Mouse (Mus musculus): ENCODE data around the gene Ly86.
A peak's percentile ranks its signal among the peaks of the same experiment; 100 is the strongest.

Ly86 gene

DNA sequence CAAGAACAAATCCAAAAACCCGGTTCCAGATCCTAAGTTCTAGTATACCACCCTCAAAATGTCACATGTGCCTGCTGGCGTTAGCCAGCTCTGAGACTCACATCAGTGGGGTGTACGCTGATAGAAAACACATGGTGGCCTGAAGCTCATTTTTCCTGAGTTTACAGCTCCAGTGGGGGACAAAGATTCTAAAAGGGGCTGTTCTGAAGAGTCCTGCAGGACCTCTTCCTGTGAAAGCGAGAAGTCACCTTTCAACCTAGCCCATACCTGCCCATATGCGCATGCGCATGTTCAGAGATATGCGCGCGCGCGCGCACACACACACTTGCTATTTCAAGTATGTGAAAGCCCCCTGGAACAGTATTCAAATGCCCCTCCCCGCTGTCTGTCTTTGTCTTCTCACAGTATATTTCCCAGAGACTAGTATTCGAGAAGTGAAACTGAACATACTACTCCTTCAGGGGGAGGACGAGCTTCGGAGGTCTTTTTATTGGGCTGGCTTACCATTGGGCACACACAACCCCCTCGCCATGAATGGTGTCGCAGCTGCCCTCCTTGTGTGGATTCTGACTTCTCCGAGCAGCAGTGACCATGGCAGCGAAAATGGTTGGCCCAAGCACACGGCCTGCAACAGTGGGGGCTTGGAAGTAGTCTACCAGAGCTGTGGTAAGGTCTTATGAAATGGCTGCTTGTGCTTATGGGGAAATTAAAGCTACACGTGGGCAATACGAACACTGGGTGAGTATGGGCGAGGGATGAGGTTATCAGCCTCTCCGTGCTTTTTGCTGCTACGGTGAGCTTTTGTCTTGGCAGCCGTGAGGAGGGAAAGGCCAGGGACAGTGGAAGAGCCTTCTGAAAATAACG is at the start of gene Ly86:
Gene Ly86, plus strand, starts transcription at position 300 of the 864 bp plus-strand sequence.
- DNase-seq: no peak

DNA sequence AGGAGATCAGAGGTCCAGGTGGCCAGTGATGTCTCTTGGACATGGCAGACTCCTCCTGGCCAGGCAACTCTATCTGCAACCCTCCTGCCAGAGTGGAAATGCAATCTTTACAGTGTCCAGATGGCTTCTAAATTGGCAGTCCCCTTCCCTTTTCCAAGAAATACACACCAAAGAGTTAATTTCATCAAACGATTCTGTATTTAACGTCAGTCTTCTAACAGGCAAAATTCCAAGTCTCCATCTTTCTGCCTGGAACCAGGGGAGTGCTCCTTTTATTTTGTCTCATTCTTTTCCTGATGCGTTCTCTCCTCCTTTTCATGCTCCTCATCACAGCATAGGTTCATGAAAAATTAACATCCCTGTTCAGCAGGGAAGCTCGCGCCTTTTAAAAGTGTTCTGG is 47.1 kb upstream of the Ly86 start:
- DNase-seq: peak; percentile 64 to 70

DNA sequence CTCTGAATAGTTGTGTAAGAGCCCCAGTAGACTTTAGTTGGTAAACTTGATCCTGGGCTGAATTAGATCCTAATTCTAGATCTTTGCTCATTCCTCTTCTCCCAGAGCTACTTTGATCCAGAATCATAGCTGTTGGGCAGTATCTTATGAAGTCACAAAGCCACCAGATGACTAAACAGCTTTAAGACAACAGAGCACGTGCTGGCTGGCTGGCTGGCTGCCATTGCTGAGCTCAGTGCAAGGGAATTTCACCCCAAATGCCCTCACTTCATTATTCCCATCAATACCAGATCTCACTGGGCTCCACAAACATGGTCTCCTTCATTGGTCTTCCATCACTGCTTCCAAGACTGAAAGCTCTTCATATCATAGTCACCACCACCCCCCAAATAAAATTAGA is 46.2 kb upstream of the Ly86 start:
- peak; percentile 74 to 77 for DNase-seq

DNA sequence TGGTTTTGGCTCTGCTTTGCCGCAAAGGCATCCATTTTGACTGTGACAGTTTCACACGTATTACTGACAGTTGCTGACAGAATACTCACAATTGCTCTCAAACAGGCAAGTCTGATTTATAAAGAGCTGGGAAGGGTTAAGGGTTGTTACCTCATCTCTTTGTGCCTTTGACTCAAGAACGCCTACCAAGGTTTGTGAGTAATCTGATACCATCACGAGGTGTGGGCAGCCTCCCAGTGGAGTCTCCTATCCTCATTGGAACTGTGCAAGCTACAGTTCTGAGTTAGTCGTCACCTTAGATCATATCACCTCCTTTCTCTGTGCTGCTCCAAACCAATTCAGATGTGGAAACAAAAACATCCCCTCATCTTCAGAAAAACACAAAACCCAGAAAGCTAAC is 42.1 kb upstream of the Ly86 start:
- no peak for DNase-seq

DNA sequence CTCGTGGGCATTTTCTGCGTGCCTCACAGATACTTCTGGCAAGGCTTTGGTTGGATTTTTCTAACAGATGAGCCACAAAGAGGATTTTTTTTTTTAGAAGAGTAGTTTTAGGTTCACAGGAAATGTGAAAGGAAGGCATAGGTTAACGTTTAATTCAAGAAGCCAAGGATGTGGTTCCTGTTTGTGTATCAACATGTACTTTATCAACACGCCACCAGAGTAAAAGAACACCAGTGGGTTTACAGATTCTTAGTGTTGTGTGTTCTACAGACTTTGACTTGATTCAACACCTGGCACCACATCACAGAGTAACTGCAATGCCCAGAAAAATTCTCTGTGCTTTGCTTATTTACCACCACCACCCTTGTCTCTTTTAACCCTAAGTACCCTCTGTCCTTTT is 37.0 kb upstream of the Ly86 start:
- no peak for DNase-seq

DNA sequence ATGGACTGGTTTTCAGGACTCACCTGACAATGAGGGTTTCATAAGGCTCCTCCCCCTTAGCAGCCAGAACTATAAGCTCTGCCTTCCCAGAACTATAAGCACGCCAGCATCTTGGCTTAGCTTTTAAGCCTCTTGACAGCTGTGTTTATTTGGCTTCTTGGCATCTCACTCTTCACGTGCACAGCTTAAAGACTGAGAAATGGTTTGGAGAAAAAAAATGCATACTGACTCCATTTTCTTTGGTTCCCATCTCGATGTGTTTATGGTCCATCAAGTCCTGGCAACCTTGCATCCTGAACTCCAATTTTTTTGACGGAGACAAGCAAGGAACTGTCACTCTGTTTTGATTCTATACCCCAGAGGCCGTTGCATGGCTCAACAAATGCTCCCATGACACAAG is 35.7 kb upstream of the Ly86 start:
- DNase-seq: peak in 1 of 2 experiments; percentile 23

DNA sequence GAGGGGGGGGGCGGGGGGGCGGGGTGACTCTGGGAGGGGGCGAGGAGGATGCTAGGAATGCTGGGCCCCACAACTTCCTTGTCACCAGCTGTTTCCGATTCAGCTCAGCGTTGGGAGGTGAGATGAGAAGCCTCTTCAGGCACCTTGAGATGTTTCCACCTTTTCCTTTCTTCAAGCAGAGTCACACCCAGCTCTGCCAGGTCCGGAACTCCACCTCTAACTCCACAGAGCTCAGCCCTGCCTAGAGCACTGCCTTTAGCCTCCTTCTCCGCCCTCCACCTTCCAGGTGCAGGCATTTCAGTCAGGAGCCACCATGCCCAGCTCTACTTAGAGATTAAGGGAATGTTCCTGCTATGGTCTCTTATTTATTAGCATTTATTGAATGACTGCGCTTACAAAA is 34.7 kb upstream of the Ly86 start:
- peak; percentile 18 to 19 for DNase-seq

DNA sequence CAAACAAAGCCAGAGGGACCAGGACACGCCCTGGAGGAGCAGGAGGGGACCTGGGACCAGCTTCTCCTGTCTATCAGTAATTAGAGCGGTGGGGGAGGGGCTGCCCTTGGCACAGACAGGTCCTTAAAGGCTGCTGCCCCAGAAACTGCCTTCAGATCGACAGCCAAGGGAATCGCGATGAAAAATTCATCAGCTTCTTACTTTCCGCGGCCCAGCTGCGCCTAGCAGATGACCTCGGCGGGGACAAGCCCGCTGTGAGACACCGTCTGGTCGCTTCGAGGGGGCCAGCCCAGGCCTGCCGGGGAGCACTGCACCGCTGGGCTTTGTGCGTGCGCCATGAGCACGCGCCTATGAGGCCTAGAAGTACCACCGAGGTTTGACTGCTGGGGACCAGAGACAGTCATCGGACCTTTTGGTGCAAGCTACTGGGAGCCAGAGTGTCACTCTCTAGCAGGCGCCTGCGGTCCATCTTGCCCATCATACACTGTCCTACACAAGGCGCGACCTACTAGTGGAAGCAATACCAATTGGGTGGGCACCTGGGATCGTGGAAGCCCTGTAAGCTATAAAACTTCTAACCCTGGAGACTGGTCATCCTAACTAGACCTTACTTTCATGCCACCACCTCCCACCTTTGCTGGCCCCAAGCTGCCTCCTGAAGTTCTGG is 33.3 kb upstream of the Ly86 start:
- peak; percentile 95 to 96 for DNase-seq

DNA sequence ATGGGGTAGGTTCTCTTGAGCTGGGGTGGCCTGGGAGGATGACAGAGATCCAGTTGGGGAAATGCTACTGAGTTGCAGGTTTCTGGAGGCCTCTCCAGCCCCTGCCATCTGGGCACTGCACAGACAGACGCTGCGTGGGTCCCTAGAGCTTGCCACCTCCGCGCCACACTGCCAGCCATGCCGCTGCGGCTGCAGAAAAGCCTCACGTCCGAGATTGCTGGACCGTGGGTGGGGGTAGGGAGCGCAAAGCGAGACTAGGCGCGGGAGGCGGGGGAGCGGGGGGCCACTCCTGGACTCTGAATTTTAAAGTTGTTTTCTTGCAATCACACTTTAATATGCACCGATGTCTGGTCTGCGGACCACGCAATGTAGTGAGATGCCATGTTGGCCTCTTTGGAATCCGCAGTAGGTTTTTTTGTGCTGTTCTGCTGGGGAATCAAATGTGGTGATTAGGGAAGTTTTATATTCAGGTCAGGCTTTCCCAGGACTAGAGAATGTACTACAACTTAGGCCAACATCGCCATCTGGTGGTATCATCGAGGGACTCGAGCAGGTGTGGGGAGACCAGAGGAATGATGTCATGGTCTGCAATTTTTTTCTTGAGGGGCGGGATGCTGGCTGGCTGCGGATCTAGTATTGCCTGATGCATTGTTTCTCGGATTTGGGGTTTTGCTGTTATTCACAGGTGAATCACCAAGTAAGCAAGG is 32.6 kb upstream of the Ly86 start:
- peak; percentile 98 to 99 for DNase-seq

DNA sequence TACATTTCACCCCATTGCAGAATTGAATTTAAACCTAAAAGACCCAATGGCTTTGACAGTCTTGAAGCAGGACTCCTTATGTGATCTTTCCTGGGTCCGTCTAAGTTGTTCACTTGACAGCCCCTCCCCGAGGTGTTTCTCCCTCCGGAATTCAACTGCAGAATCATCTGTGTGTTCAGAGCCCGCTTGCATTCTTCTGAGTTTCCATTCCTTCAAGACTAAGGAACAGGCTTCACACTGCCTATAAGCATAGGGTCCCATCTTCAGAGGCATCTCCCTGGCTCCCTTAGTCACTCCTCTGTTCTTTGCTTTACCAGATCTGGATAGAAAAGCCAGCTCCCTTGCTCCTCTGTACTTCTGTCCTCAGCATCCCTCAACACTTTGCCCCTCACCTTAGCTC is 32.1 kb upstream of the Ly86 start:
- DNase-seq: peak in 1 of 2 experiments; percentile 11

DNA sequence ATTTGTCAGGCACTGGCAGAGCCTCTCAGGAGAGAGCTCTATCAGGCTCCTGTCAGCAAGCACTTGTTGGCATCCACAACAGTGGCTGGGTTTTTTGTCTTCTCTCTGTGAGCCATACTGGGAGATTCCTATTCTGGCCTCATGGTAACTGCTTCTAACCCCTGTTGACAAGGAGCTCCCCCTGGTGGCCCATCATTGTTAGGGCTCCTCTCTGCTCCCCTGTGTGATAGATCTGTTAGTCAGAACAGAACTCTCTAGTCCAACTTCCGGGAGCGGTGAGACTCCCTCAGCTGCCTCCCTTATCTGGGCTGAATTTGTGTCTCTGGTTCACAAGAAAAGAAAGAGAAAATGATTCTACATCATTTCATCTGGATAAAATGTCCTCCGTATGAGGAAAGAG is 19.5 kb upstream of the Ly86 start:
- peak; percentile 78 to 82 for DNase-seq

DNA sequence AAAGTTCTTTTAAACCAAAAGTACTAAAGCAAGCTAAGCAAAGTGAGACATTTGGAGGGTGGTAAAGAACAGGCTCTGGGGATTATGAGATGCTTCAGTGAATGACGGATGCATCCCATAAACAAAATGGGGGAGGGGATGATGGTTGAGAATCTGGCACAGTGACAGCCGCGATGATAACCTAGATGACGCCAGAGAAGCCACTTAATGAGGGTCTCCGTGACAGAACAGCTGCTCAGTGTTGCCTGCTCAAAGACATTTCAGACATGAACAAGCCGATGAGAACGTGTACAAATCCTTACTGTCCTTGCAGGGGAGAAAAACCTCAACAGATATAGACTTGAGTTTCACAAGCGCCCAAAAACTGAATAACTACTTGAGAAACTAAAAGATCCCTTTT is 15.3 kb upstream of the Ly86 start:
- DNase-seq: no peak

DNA sequence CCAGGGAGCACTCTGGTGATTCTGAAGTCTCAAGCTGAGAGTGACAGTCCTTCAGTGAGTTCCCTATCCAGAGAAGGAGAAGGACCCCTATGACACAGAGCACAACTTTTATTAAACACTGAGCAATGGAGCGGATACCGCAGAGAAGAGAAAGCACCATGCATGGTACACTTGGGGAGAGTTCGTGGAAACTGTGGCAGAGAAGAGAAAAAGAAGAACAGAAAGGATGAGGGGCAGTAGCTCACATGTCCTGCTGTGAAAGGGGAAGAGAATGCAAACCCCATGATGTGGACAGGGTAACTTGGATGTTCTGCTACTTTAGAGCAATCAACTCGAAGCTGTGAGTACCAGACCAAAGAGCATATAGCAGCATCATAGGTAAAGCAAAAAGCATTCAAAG is 14.0 kb upstream of the Ly86 start:
- DNase-seq: no peak

DNA sequence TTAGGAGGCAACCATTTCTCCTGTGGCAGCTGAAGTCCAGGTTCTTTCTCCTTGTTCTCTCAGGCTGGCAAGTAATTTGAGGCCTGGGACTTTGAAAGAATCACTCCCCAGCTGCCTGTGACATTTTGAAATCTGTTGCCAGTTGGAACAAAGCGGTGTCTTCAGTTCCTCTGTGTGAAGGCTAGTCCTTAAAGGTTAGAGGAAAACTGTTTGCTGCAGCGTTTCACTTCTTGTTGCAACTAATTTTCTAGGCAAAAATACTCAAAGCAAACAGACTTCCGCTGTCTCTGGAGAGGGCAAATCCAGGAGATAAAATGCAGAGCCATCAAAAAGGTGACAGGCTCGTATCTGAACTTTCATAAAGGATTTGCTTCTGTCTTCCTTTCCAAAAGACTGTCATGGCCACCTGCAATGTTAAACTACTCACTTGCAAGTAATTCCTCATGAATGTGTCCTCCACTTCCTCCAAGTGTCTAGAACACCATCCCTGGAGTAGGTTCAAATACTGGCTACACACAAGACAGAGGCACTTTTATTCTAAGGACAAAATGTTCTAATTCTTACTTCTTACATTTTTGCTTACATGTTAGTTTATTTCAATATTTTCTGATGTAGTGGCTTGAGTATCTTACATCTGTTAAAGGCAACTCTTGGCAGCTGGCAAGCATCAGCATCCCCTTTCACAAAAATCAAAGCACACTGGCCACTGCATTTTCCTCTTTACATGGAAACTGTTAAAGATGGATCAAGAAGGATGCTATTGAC is 12.0 kb upstream of the Ly86 start:
- DNase-seq: no peak

DNA sequence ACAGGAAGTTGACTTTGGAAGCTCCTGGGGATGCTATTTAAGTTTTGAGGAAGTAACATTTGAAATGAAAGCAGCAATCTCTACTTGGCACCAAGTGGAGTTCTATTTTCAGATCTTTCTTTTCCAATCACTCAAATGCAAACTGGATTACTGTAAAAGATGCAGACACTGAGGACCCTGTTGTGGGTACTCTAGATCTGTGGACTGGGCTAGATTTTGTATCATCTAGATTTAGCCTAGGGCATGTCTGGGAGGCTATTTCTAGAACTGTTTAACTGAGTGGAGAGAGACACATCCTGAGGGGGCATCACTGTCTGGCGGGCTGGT is 11.5 kb upstream of the Ly86 start:
- DNase-seq: no peak

DNA sequence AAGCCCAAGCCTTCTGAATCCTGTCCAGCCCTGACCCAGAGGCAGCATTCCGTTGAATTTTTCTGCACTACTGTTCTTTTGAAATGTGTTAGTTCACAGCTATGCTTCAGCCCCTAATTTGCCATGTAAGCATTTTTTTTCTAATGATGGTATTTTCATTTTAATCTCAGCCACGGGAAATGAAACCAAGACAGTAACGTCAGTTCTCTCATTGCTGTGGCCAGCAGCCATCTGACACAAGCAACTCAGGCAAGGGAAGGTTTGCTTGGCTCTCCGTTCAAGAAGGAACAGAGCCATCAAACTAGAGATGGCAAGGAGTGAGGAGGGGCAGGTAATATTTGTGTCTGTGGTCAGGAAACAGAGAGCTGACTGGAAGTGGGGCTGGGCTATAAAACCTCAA is 7.7 kb upstream of the Ly86 start:
- no peak for DNase-seq

DNA sequence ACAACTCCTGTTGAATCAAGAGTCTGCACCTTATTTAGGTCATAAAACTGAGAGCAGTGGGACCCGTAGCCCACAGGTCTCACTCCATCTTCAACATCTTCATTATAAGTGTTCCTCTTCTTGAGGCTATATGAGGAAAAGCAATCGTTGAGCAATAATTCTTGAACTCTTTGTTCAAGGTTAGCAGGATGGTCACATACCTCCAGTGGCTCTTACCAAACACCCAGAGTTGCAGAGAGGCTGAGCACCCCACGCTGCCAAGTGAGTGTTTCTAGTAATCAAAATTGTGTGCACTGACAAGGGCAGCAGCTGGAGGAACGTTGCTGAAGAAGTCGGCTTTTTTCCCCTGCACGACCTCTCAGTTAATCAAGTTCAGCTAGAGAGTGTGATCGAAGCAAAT is 7.1 kb upstream of the Ly86 start:
- no peak for DNase-seq

DNA sequence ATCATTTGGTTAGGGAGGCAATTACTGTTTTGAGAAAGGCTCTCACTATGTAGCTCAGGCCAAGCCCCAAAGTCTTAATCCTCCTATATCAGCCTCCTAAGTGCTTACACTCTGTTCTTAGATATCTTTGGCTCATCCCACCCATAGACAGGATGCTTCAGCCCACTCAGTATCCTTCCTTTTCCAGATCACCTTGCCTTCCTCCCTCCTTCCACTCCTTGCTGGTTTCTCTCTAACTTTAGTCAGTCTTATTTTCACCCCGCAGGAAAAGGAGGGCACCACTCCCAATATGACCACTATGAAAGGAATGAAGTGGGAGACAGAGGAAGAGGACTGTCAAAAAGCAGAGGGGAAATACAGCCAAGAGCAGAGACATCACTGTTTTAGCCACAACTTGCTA is 2.2 kb upstream of the Ly86 start:
- no peak for DNase-seq

DNA sequence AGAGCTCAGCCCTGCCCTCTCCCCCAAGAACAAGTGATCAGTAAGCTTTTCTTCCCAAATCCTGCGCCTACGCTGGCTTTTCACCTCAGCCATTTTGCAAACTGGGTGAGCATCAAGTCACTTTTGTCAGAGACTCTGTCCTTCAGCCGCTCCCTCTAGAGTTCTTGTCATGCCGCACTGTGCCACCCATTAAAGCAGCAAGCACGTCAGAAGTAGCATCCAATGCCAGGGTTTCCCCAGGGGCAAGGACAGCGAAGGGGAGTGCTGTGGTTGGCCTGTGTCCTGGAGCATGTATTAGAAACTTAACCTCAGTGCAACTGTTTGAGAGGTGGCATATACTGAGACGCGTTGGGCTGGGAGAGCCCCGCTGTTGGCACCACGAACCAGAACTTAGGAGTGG is 815 bp downstream of the Ly86 start:
- no peak for DNase-seq

DNA sequence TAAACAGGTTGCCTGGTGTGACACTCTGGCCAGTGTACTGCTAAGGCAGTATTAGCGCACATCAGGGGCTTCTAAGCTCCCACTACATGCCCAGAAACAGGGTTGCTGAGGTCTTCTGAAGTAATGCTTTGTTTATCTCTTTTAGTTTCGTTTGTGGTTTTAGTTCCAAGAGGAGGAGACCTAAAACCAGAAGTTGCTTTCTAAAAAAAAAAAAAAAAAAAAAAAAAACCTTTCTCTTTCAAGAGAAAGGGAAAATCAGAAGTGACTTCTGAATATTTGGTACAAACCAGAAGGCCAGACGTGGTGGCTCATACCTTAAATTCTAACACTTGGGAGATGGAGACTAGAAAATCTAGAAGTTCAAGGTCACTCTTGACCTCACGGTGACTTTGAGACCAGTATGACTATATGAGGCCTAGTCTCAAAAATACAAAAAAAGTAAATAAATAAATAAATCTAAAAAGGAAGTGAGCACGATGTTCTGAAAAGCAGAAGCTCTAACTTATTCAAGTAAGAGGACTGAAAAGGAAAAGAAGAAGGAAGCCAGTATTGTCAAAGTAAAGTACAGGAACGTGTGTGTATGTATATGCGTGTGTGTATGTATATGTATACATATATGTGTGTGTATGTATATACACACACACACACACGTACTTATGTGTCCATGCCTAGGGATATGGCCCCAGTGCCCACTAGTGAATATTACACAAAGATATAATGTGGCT is 3.0 kb downstream of the Ly86 start:
- no peak for DNase-seq

DNA sequence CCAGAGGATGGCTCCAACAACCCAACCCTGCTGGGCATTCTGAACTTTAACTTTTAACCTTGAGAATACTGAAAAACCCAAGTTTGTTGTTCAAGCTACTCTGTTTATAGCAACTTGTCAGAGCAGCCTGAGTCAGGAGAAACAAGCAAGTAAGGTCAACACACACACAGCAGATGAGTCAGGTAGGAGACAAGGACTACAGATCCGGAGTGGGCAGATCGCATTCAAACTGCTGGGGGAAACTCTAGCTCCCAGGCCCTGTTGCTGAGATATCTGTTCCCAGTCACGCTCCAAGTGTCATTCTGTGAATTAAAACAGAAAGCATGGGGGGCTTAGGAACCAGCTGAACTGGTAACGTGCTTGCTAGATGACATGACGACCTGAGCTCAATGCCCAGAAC is 4.0 kb downstream of the Ly86 start:
- no peak for DNase-seq

DNA sequence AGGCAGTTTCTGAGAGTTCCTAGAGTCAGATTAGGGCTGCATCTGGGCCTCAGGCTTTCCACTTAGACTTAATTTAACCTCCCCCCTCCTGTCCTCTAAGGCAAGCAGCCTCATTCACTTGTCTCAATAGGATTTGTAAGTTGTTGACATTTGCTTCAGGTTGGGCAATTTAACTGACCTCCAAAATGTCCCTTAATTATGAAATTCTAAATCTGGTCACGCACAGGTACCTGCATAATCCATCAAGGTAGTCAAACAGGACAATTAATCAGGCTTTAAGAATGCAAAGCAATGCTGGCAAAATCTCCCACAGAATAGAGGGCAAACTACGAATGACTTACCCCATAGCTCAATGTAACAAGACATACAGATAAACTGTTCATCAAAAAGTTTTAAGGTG is 8.0 kb downstream of the Ly86 start:
- no peak for DNase-seq

DNA sequence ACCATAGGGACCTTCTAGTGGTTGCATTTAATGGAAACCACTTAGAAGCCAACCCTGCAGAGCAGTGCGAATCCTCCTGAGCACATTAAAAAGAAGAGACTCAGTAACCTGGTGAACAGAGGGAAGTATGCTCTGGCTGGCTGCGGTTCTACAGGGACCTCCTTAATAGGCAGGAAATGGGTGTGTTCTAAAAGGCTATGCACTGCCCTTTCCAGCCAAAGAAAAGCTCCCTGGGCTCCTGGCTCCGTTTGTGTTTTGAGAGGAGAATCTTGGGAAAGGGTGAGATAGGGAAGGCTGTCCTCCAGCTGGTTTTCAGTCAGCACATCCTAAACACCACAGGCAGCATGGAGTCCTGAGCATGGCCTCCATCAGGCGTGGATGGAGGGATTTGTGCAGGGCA is 8.9 kb downstream of the Ly86 start:
- DNase-seq: no peak
